Mouse (Mus musculus) liver, adult 2 months (tissue): ENCODE data around the gene Smg9. TPM values are rescaled to one million over a fixed set of nuclear protein-coding genes. Genes with fewer than 3 reads are reported as not detected.

Experiments used
- DNase-seq: peaks from one replicate; pipeline ENCODE4 v3.0.0-alpha.2; 2011; ENCODE audit warnings: low read depth, low spot score; ENCODE audit errors: extremely low read depth
- H3K27ac ChIP-seq: fragments of 200-500 bp; replicated peaks from 2 replicates; pipeline ENCODE4 v1.5.1; 2012; ENCODE audit warnings: low read depth, mild to moderate bottlenecking, control low read depth, inconsistent platforms, low read length; ENCODE audit not compliant: insufficient read depth
- H3K27me3 ChIP-seq: fragments of 200-500 bp; 2 replicates; pipeline ENCODE4 v1.6.1; 2012; ENCODE audit warnings: mild to moderate bottlenecking, moderate library complexity, low read length, inconsistent platforms; ENCODE audit not compliant: control insufficient read depth, insufficient read depth
- H3K36me3 ChIP-seq: fragments of 200-500 bp; 2 replicates; pipeline ENCODE4 v1.6.1; 2012; ENCODE audit warnings: low read length, inconsistent platforms; ENCODE audit not compliant: control insufficient read depth, insufficient read depth
- H3K4me1 ChIP-seq: fragments of 200-500 bp; 2 replicates; pipeline ENCODE4 v1.6.1; 2011; ENCODE audit warnings: low read length; ENCODE audit not compliant: control insufficient read depth, insufficient read depth
- H3K4me3 ChIP-seq: fragments of 200-500 bp; 2 replicates; pipeline ENCODE4 v1.5.1; 2011; ENCODE audit warnings: low read depth, mild to moderate bottlenecking, control low read depth, low read length, moderate library complexity; ENCODE audit not compliant: insufficient read depth
- H3K79me2 ChIP-seq: fragments of 200-500 bp; 2 replicates; pipeline ENCODE4 v1.6.1; 2012; ENCODE audit warnings: inconsistent platforms, mild to moderate bottlenecking, low read length, moderate library complexity; ENCODE audit not compliant: control insufficient read depth, insufficient read depth
- H3K9ac ChIP-seq: fragments of 200-500 bp; 2 replicates; pipeline ENCODE4 v1.6.1; 2012; ENCODE audit warnings: low read depth, mild to moderate bottlenecking, control low read depth, inconsistent platforms, low read length
- CTCF ChIP-seq: fragments of 200-500 bp; IDR thresholded peaks from 2 replicates; pipeline ENCODE4 v1.5.1; 2011; ENCODE audit warnings: low read depth, low read length, control low read depth
- POLR2A ChIP-seq: fragments of 200-500 bp; IDR thresholded peaks from 2 replicates; pipeline ENCODE4 v1.6.1; 2011; ENCODE audit warnings: low read length, control low read depth; ENCODE audit not compliant: insufficient read depth; ENCODE audit errors: extremely low read depth
- WGBS: fragments of 180-500 bp; shearing (Covaris S2); methylation state at CpG from one replicate; pipeline ENCODE4 v1.1.7; 2018; 5-methylcytosine and 5-hydroxymethylcytosine counted together
- polyA plus RNA-seq: library from polyadenylated mRNA; depleted of rRNA; stranded (reverse); fragments of >200 nt; gene quantifications from 2 replicates; pipeline ENCODE4 v1.2.3, GENCODE M21; 2012
- total RNA-seq: library from RNA; depleted of rRNA; stranded (reverse); fragments of >200 nt; gene quantifications from 2 replicates; pipeline ENCODE4 v1.2.3, GENCODE M21; 2014

Gene Smg9
- total and polyA plus RNA-seq, 2 experiments: 3.7 to 17.8 TPM

GRCm38 (mm10) chr7:24428725-24429124, 29.3 kb downstream of the Smg9 start:
- WGBS: 89% methylated on average over 5 of the region's 5 CpGs
- no peaks in the 10 kb centered on the region for H3K4me1 ChIP-seq

GRCm38 (mm10) chr7:24429413-24430112, 30.1 kb downstream of the Smg9 start:
- no peak for DNase-seq

More at GRCm38 (mm10) chr7:24428725-24429124, 29.3 kb downstream of the Smg9 start:
- TF ChIP-seq POLR2A (no peak), CTCF (no peak)
- no peak for DNase-seq
- H3K9ac ChIP-seq: no peak overlapping the region
- H3K27ac ChIP-seq: no peak overlapping the region
- H3K27me3 ChIP-seq: 0 out of 2 replicates have a peak, but pooled peaks cover 3% of the 10 kb centered on the region
- H3K79me2 ChIP-seq: no peaks in the 10 kb centered on the region
- no peak overlapping the region for H3K4me3 ChIP-seq
- no peaks in the 10 kb centered on the region for H3K36me3 ChIP-seq

GRCm38 (mm10) chr7:24430551-24431345, 31.3 kb downstream of the Smg9 start:
- WGBS: 92% methylated on average over 15 of the region's 15 CpGs
- Histone ChIP-seq H3K27ac (no peak overlapping the region), H3K4me3 (no peak overlapping the region), H3K9ac (no peak overlapping the region), H3K36me3 (no peaks in the 10 kb centered on the region), H3K27me3 (0 out of 2 replicates have a peak, but pooled peaks cover 3% of the 10 kb centered on the region), H3K79me2 (no peaks in the 10 kb centered on the region), H3K4me1 (no peaks in the 10 kb centered on the region)
- no peak for DNase-seq
- no peak for TF ChIP-seq POLR2A
- no peak for TF ChIP-seq CTCF

More at GRCm38 (mm10) chr7:24429413-24430112, 30.1 kb downstream of the Smg9 start:
- no peaks in the 10 kb centered on the region for H3K4me1 ChIP-seq
- no peak overlapping the region for H3K27ac ChIP-seq
- H3K79me2 ChIP-seq: no peaks in the 10 kb centered on the region
- WGBS: 75% methylated on average over 16 of the region's 16 CpGs
- H3K4me3 ChIP-seq: no peak overlapping the region
- TF ChIP-seq CTCF (no peak), POLR2A (no peak)
- no peaks in the 10 kb centered on the region for H3K36me3 ChIP-seq
- H3K9ac ChIP-seq: no peak overlapping the region
- H3K27me3 ChIP-seq: 0 out of 2 replicates have a peak, but pooled peaks cover 3% of the 10 kb centered on the region

DNA sequence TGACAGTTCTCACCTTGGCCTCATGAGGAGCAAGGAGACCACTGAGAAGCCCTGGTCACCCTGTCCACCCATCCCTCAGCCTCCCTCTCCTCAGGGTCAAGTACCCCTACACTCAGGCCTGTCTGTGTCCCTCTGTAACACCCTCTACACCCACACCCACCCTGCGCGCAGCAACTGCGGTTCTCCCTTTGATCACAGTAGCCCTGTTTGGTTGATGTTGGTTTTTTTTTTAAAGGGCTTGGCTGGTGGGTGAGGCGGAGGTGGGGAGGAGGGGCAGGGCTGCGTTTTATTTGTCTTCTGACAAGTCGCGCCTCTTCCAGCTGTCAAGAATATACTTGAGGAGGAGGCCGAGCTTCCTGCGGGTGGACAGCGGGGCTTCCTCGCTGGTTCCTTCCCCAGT, 32.3 kb downstream of the Smg9 start:
- H3K27ac ChIP-seq: no peak overlapping the region

GRCm38 (mm10) chr7:24435305-24435704, 35.9 kb downstream of the Smg9 start:
- no peak for DNase-seq
- Histone ChIP-seq H3K36me3 (no peaks in the 10 kb centered on the region), H3K4me3 (no peak overlapping the region), H3K4me1 (no peaks in the 10 kb centered on the region), H3K9ac (no peak overlapping the region), H3K79me2 (no peaks in the 10 kb centered on the region), H3K27me3 (0 out of 2 replicates have a peak, but pooled peaks cover 3% of the 10 kb centered on the region), H3K27ac (no peak overlapping the region)
- TF ChIP-seq POLR2A: no peak
- no peak for TF ChIP-seq CTCF
- whole genome bisulfite sequencing: 84% methylated on average over 5 of the region's 5 CpGs

More for the DNA sequence above, 32.3 kb downstream of the Smg9 start:
- Histone ChIP-seq H3K79me2 (no peaks in the 10 kb centered on the region), H3K27me3 (0 out of 2 replicates have a peak, but pooled peaks cover 3% of the 10 kb centered on the region), H3K36me3 (no peaks in the 10 kb centered on the region), H3K4me1 (no peaks in the 10 kb centered on the region), H3K9ac (no peak overlapping the region), H3K4me3 (no peak overlapping the region)
- DNase-seq: no peak
- WGBS: 44% methylated on average over 11 of the region's 11 CpGs
- TF ChIP-seq POLR2A: no peak
- TF ChIP-seq CTCF: no peak
